ENCODE assay signal across 30 mouse cellular contexts in the genomic region with DNA sequence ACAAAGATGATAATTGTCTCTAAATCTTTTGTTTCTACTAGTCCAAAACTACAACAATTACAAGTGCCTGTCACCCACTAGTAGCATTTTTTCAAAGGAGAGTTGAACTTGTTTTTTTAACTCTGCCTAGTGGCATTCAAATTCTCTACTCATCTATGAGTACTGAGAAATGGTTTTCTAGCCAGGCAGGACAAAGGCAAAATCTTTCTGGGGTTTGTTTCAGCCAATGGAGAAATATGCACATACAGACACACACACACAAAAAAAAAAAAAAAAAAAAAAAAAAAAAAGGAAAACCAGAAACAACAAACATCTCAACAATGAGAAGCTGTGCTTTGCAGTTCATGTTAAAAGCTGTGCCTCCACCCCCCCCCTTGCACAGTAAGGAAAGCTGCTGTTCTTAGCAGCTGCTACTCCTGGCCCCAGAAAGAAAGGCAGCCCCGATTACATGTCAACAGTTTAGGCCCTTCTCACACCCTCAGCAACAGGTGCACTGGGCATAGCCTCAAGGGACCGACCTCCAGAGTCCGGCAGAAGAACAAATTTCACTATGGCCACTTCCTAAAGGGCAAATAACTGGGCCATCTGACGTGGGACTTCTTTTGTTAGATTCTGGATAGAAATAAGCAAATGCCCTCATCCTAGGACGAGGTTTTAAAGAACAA. TPM values are rescaled to one million over a fixed set of nuclear protein-coding genes. Genes with fewer than 3 reads are reported as not detected.
A peak's percentile ranks its signal among the peaks of the same experiment; 100 is the strongest.
DNase-seq lines count a peak whose midpoint lies in the region; TF ChIP-seq lines count a peak whose summit lies in the region.
"Had no signal": no experiment of that assay in that cellular context is flagged by ENCODE, and none has a peak within 500 bp of the region (broad histone marks: within the 10 kb centered on the region; RNA-seq: fewer than 3 reads in every experiment).

No protein-coding gene starts in this region.

- TF ChIP-seq EP300 in MEL (IDR thresholded peaks at IDR 0.05; ENCODE audit: low read depth in 1 of 2, low read length in 2 of 2) = no peak

- TF ChIP-seq POLR2A in MEL (IDR thresholded peaks at IDR 0.05; ENCODE audit: control insufficient read depth in 1 of 2, insufficient read depth in 1 of 2, low read depth in 1 of 2, low read length in 2 of 2, poor library complexity in 1 of 2) = no peak

- H3K9ac ChIP-seq in MEL (ENCODE audit: control insufficient read depth, low read depth, low read length, poor library complexity, severe bottlenecking) = no peak overlapping the region
- H3K9ac ChIP-seq: embryonic facial prominence, embryonic 13.5 days; heart, embryonic 12.5 days; hindbrain, embryonic 13.5 days; limb, embryonic 12.5 days; lung, embryonic 15.5 days; midbrain, embryonic 13.5 days; neural tube, embryonic 15.5 days had no signal

- no peaks in the 10 kb centered on the region for H3K9me3 ChIP-seq in MEL (replicated peaks; ENCODE audit: insufficient read depth, low read length)
- H3K9me3 ChIP-seq: embryonic facial prominence, embryonic 13.5 days; G1E; heart, embryonic 12.5 days; hindbrain, embryonic 13.5 days; limb, embryonic 12.5 days; lung, embryonic 15.5 days; megakaryocyte, embryonic 14.5 days; midbrain, embryonic 13.5 days; neural tube, embryonic 15.5 days had no signal

- no peaks in the 10 kb centered on the region for H3K4me1 ChIP-seq in MEL (ENCODE audit: control insufficient read depth in 1 of 2, insufficient read depth in 2 of 2, low read length in 2 of 2)
- H3K4me1 ChIP-seq: lung, embryonic 15.5 days had no signal

- TF ChIP-seq CTCF in MEL (IDR thresholded peaks at IDR 0.05 in 2 of 3, conservative IDR thresholded peaks at IDR 0.05 in 1 of 3; ENCODE audit: control insufficient read depth in 1 of 3, insufficient read depth in 1 of 3, low read depth in 2 of 3, low read length in 3 of 3, poor library complexity in 1 of 3, severe bottlenecking in 1 of 3) = no peak

- intact Hi-C loops in gastrocnemius, postnatal 36 days (cut with DNase I) = no loop called here

- H3K27ac ChIP-seq in MEL (ENCODE audit: control insufficient read depth, low read depth, low read length) = no peak overlapping the region
- H3K27ac ChIP-seq: embryonic facial prominence, embryonic 13.5 days; hindbrain, embryonic 13.5 days; kidney, postnatal 0 days; limb, embryonic 12.5 days; lung, embryonic 15.5 days; midbrain, embryonic 13.5 days; neural tube, embryonic 15.5 days had no signal

- H3K79me2 ChIP-seq in MEL (ENCODE audit: control insufficient read depth, insufficient read depth, low read length, poor library complexity) = no peaks in the 10 kb centered on the region

- TF ChIP-seq RAD21 in MEL (IDR thresholded peaks at IDR 0.05; ENCODE audit: low read depth, low read length) = no peak

- no peaks in the 10 kb centered on the region for H3K27me3 ChIP-seq in MEL (ENCODE audit: control insufficient read depth in 1 of 2, insufficient read depth in 2 of 2, low read length in 2 of 2)
- H3K27me3 ChIP-seq: embryonic facial prominence, embryonic 13.5 days; heart, embryonic 12.5 days; hindbrain, embryonic 13.5 days; limb, embryonic 12.5 days; lung, embryonic 15.5 days; midbrain, embryonic 13.5 days; neural tube, embryonic 15.5 days; Patski had no signal

- no peaks in the 10 kb centered on the region; a peak in 1 of 4 replicates for H3K36me3 ChIP-seq in MEL (ENCODE audit: control insufficient read depth in 1 of 2, insufficient read depth in 2 of 2, low read length in 2 of 2)

- H3K4me3 ChIP-seq in MEL (ENCODE audit: control insufficient read depth in 1 of 2, insufficient read depth in 1 of 2, low read depth in 2 of 2, low read length in 2 of 2) = no peak overlapping the region
- H3K4me3 ChIP-seq: embryonic facial prominence, embryonic 13.5 days; erythroblast, embryonic 14.5 days; heart, embryonic 12.5 days; hindbrain, embryonic 13.5 days; limb, embryonic 12.5 days; lung, embryonic 15.5 days; megakaryocyte, embryonic 14.5 days; midbrain, embryonic 13.5 days; neural tube, embryonic 15.5 days had no signal

- DNase-seq in gastrocnemius, adult 18-20 months (ENCODE audit: low spot score) = peak; percentile 69
- no peak for DNase-seq in gastrocnemius, postnatal 36 days
- no peak for DNase-seq in MEL (ENCODE audit: low read depth, low spot score)
- DNase-seq in gastrocnemius, postnatal 10 days = peak; percentile 45
- peak; percentile 33 for DNase-seq in retina, postnatal 1 day
- no peak for DNase-seq in T-cell, adult 2 months (ENCODE audit: low spot score)
- DNase-seq in frontal cortex, postnatal 25 days (ENCODE audit: low spot score in 2 of 2) = no peak
- DNase-seq in ovary, postnatal 36 days (ENCODE audit: low spot score) = no peak
- DNase-seq: adrenal gland, postnatal 25 days; cerebellum, adult 2 months; cerebellum, postnatal 25 days; heart, adult 18-20 months; heart, postnatal 4 days; kidney, adult 8-10 months; layer of hippocampus, adult 9-11 months; lung, postnatal 4 days; right cerebral cortex, postnatal 4 days; thymus, postnatal 4 days had no signal

TF ChIP-seq in MEL, 35 proteins besides CTCF, POLR2A, EP300 and RAD21:
- peak; percentile 25; the same call in 1 of the 2 replicates for TF ChIP-seq ZNF384 (IDR thresholded peaks at IDR 0.05; ENCODE audit: low read depth, low read length)
- no peak for TF ChIP-seq ZMIZ1 (IDR thresholded peaks at IDR 0.05; ENCODE audit: low read depth, low read length)

RNA-seq across cellular contexts. Expression of a gene that starts 16.1 kb away (rescaled TPM):
- total RNA-seq in gastrocnemius, adult 18-20 months (2021) = 10 to 100 TPM; 43.0 to 53.7 TPM
- 10 to 100 TPM; 39.6 to 51.4 TPM for total RNA-seq in gastrocnemius, postnatal 36 days (2021)
- 1.2 and 1.3 TPM in 2 replicates for total RNA-seq in MEL (2012; rRNA removed)
- polyA plus RNA-seq in MEL (2012; ENCODE audit: insufficient read depth in 1 of 2, insufficient read length in 2 of 2, low read depth in 1 of 2, low replicate concordance in 2 of 2, missing spikeins in 1 of 2) = 1 to 10 TPM in 1 of 2 experiments, not detected in 1; 4.1 TPM
- total RNA-seq in gastrocnemius, postnatal 10 days (2021) = 10 to 100 TPM; 69.3 to 74.4 TPM

Comparison
In these comparisons a context has a peak if more than half of its experiments do, and no peak if none do; other contexts are left out.
1. DNase-seq: peak in gastrocnemius, adult 18-20 months (single experiment), gastrocnemius, postnatal 10 days (single experiment) and retina, postnatal 1 day (single experiment); none in gastrocnemius, postnatal 36 days (0 of 2), MEL (single experiment), T-cell, adult 2 months (single experiment), frontal cortex, postnatal 25 days (0 of 2) and ovary, postnatal 36 days (single experiment).
2. RNA of a gene that starts 16.1 kb away (total RNA-seq): 69.3 to 74.4 TPM in gastrocnemius, postnatal 10 days, 43.0 to 53.7 TPM in gastrocnemius, adult 18-20 months and 39.6 to 51.4 TPM in gastrocnemius, postnatal 36 days; 1.2 to 1.3 TPM in MEL; every median in the first group is over 10 times any median in the second.